Mouse (Mus musculus): Measurements from ENCODE around the gene Phka2. TPM values are rescaled to one million over a fixed set of nuclear protein-coding genes. Genes with fewer than 3 reads are reported as not detected.

Phka2 gene
- polyA plus RNA-seq, 1 experiment from 2014 or later: 16.3 TPM

DNA sequence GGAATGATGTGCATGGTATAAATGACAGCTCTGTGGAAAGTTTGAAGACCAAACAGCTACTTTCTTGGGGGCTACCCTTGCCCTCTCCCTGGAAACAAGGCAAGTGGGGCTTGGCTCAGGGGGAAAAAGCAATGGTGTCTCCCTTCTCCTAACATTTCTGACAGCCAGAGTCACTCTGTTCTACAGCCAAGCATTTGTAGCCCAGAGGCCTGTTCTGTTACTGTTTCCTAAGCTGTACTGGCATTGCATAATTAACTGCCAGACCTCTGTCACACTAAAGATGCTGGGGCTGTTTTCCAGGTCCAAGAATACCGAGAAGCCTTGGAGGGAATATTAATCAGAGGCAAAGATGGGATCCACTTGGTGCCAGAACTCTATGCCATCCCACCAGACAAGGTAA is 46.9 kb downstream of the Phka2 start:
- 68% methylated on average over 1 of the region's 1 CpGs for WGBS
- no peak overlapping the region for H3K27ac ChIP-seq
- H3K36me3 ChIP-seq: peaks cover 10% of the 10 kb centered on the region; the same call in 1 of the 2 replicates
- no peak overlapping the region for H3K4me3 ChIP-seq
- H3K4me1 ChIP-seq: no peaks in the 10 kb centered on the region
- no peaks in the 10 kb centered on the region for H3K27me3 ChIP-seq (ENCODE audit: insufficient read depth, poor library complexity, severe bottlenecking)
- H3K9me3 ChIP-seq: no peaks in the 10 kb centered on the region
- DNase-seq (ENCODE audit: low spot score): no peak

DNA sequence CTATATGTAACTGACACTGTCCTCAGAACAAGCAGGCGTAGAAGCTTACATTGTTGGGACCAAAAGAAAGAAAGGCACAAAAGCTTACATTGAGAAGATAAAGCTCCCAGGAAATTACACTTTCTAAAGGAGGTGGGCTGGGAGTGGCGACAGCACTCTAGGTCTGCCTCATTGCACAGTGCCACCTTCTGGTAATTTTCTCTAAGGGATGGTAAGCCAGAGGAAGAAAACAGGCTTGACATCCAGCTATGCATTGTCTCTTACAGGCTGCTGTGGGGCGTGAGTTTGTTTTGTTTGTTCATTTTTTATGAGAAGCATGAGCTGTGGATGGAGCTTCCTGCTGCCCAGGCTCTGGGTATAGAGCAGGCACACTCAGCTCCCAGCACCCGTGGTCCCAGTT is 50.1 kb downstream of the Phka2 start:
- H3K4me3 ChIP-seq: no peak overlapping the region
- WGBS: 56% methylated on average over 4 of the region's 4 CpGs
- H3K4me1 ChIP-seq: no peaks in the 10 kb centered on the region
- no peaks in the 10 kb centered on the region for H3K9me3 ChIP-seq
- H3K27me3 ChIP-seq (ENCODE audit: insufficient read depth, poor library complexity, severe bottlenecking): no peaks in the 10 kb centered on the region; the same call in 1 of the 2 replicates
- DNase-seq (ENCODE audit: low spot score): no peak
- H3K36me3 ChIP-seq: peaks cover 9% of the 10 kb centered on the region; the same call in 1 of the 2 replicates
- no peak overlapping the region for H3K27ac ChIP-seq

DNA sequence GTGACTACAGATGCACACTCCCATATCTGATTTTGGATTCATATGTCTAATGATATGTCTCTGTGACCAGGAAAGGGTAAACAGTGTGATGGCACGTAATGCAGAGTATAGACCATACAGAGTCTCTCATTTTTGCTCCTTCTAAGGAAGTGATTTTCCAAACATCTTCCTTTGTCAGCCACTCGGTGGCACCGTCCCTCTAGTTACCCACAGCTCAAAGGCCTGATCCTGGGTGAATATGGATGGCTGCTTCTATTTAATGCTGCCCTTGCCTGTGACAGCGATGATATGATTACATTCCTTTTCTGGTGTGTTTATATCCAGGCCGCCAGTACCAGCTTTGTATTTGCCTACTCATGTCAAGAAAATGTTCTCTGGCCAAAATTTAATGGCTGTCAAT is 81.6 kb downstream of the Phka2 start:
- 69% methylated on average over 5 of the region's 5 CpGs for WGBS

DNA sequence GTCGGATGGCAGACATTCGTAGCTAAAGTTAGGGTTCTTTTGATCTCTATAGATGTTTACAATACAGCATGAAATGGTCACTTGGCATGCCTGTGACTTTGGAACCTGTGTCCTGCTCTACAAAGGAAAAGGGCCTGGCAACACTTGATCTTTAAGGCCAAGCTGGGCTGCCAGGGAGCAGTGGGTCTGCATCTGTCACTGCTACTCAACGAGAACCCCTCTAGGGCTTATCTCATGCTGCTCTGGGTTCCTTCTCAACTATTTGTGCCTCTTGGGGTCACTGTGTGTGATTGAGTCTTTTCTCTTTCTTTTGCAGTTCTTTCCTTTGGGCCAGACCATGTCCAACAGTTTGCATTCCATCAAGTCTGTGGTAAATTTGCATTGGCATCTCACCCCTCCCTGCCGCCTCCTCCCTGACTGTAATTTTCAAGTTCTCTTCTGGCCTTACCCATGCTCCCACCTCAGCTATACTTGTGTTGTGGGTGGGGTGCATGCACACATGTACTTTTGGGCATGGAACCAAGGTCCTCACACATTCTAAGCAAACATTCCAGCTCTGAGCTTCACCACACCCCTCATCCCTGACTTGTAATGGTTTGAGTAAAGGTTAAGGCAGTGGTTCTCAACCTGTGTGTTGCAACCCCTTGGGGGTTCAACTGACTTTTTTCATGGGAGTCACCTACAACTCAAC is 82.3 kb downstream of the Phka2 start:
- Histone ChIP-seq H3K4me1 (peaks cover 5% of the 10 kb centered on the region; the same call in 1 of the 2 replicates), H3K4me3 (no peak overlapping the region), H3K9me3 (no peaks in the 10 kb centered on the region), H3K27me3 (ENCODE audit: insufficient read depth, poor library complexity, severe bottlenecking) (peaks cover 7% of the 10 kb centered on the region; the same call in 1 of the 2 replicates), H3K36me3 (peaks cover 12% of the 10 kb centered on the region; the same call in 1 of the 2 replicates), H3K27ac (no peak overlapping the region)
- DNase-seq (ENCODE audit: low spot score): no peak
- WGBS: 86% methylated on average over 4 of the region's 4 CpGs

More for the DNA sequence above, 81.6 kb downstream of the Phka2 start:
- Histone ChIP-seq H3K9me3 (no peaks in the 10 kb centered on the region), H3K27ac (no peak overlapping the region), H3K27me3 (ENCODE audit: insufficient read depth, poor library complexity, severe bottlenecking) (peaks cover 7% of the 10 kb centered on the region; the same call in 1 of the 2 replicates), H3K4me1 (peaks cover 5% of the 10 kb centered on the region; the same call in 1 of the 2 replicates), H3K4me3 (no peak overlapping the region), H3K36me3 (peaks cover 12% of the 10 kb centered on the region; the same call in 1 of the 2 replicates)
- no peak for DNase-seq (ENCODE audit: low spot score)

DNA sequence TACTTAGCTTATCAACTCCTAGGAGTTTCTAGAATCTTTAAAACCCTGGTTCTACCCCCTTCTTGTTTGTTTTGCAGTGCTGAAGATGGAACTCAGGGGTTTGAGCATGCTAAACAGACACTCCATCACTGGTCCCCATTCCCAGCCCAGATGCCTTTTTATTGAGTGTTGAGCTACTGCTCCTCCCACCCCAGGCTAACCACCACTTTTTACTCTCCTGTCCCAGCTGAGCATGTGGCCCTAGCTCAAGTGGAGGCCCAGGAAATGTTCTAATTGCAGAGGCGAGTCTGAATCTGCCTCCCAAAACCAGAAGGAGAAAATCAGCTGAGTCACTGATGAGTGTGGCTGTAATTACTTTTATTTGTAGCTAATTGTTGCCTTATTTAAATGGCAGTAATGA is 83.1 kb downstream of the Phka2 start:
- Histone ChIP-seq H3K27ac (no peak overlapping the region), H3K36me3 (peaks cover 15% of the 10 kb centered on the region; the same call in 1 of the 2 replicates), H3K27me3 (ENCODE audit: insufficient read depth, poor library complexity, severe bottlenecking) (peaks cover 7% of the 10 kb centered on the region; the same call in 1 of the 2 replicates), H3K4me1 (peaks cover 5% of the 10 kb centered on the region; the same call in 1 of the 2 replicates), H3K4me3 (no peak overlapping the region), H3K9me3 (no peaks in the 10 kb centered on the region)
- no peak for DNase-seq (ENCODE audit: low spot score)
- WGBS: 50% methylated on average over 1 of the region's 1 CpGs

DNA sequence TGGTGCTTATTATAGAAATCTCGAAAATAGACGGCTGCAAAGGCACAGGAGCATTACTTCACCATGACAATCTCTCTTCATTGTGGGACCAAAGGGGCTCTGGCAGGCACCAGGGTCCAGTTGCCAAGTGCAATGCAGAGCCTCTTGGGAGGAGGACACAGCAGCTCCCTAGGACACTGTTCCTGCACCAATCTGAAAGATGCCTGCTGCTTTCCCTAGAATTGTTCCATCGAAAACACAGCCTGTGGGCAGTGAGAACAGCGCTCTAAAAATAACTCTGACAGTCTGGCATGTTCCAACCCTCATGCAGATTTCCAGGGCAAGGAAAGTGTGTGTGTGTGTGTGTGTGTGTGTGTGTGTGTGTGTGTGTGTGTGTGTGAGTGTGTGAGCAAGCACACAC is 86.6 kb downstream of the Phka2 start:
- Histone ChIP-seq H3K27ac (no peak overlapping the region), H3K27me3 (ENCODE audit: insufficient read depth, poor library complexity, severe bottlenecking) (peaks cover 4% of the 10 kb centered on the region; the same call in 1 of the 2 replicates), H3K36me3 (peaks cover 15% of the 10 kb centered on the region; the same call in 1 of the 2 replicates), H3K4me1 (peaks cover 5% of the 10 kb centered on the region; the same call in 1 of the 2 replicates), H3K4me3 (no peak overlapping the region), H3K9me3 (no peaks in the 10 kb centered on the region)
- 66% methylated on average over 4 of the region's 4 CpGs for WGBS
- no peak for DNase-seq (ENCODE audit: low spot score)

DNA sequence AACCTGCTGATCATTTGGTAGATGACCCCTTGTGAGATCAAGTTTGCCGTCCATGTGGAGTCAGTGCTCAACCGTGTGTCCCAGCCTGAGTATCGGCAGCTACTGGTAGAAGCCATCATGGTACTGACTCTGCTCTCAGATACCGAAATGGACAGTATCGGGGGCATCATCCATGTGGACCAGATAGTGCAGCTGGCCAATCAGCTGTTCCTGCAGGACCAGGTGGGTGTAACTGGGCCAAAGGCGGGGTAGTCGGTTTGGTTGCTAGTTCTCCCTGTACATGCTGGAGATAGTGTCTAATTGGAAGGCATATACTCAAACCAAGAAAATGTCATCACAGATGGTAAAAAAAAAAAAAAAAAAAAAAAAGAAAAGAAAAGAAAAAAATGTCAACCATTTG is 88.2 kb downstream of the Phka2 start:
- DNase-seq (ENCODE audit: low spot score): no peak
- no peak overlapping the region for H3K4me3 ChIP-seq
- no peak overlapping the region for H3K27ac ChIP-seq
- H3K36me3 ChIP-seq: peaks cover 12% of the 10 kb centered on the region; the same call in 1 of the 2 replicates
- H3K9me3 ChIP-seq: no peaks in the 10 kb centered on the region
- H3K27me3 ChIP-seq (ENCODE audit: insufficient read depth, poor library complexity, severe bottlenecking): peaks cover 4% of the 10 kb centered on the region; the same call in 1 of the 2 replicates
- WGBS: 94% methylated on average over 7 of the region's 7 CpGs
- peaks cover 5% of the 10 kb centered on the region; the same call in 1 of the 2 replicates for H3K4me1 ChIP-seq

DNA sequence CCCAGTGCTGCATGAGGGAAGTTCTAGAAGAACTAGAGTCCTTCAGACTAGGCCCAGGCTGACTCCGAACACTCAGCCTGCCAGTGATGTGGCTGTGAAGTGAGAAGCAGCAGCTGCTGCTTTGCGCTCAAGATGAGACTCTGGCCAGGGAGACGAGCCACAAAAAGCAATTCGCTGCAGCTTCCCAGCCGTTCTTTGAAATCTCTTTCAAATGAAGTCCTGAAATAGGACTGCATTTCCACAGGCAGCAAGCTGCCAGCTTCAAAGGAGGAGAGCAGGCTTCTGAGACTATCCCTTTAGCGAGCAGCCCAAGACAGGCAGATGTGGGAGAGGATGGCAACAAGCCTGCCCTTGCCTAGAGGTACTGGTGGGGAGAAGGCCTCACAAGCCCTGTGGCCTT is 91.0 kb downstream of the Phka2 start:
- Histone ChIP-seq H3K27me3 (ENCODE audit: insufficient read depth, poor library complexity, severe bottlenecking) (peaks cover under 1% of the 10 kb centered on the region; the same call in 1 of the 2 replicates), H3K4me1 (peaks cover 2% of the 10 kb centered on the region; the same call in 1 of the 2 replicates), H3K36me3 (peaks cover 8% of the 10 kb centered on the region; the same call in 1 of the 2 replicates), H3K9me3 (no peaks in the 10 kb centered on the region), H3K4me3 (no peak overlapping the region), H3K27ac (no peak overlapping the region)
- 82% methylated on average over 6 of the region's 6 CpGs for WGBS
- DNase-seq (ENCODE audit: low spot score): no peak

DNA sequence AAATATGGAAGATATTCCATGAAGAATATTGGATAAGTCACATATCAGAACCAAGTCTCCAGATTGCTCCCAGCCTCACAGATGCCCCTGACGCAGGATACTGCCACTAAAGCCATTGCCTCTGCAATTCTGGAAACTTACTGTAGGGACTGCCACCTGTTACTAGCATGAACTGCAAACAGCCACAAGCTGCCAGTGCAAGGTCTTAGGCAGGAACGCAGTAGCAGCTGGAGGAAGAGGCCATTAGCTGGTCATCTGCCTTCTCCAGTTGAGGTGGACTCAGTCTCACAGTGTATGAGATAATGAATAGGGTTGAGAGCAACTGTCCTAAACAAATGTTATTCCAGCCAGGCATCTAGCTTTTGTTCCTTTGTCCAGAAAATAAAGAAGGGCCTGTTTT is 96.1 kb downstream of the Phka2 start:
- DNase-seq (ENCODE audit: low spot score): no peak
- Histone ChIP-seq H3K4me1 (peaks cover 17% of the 10 kb centered on the region), H3K4me3 (no peak overlapping the region), H3K27me3 (ENCODE audit: insufficient read depth, poor library complexity, severe bottlenecking) (peaks cover 14% of the 10 kb centered on the region), H3K27ac (peak overlapping the region; percentile 59; the same call in 1 of the 2 replicates), H3K9me3 (no peaks in the 10 kb centered on the region), H3K36me3 (no peaks in the 10 kb centered on the region)
- WGBS: 73% methylated on average over 2 of the region's 2 CpGs

DNA sequence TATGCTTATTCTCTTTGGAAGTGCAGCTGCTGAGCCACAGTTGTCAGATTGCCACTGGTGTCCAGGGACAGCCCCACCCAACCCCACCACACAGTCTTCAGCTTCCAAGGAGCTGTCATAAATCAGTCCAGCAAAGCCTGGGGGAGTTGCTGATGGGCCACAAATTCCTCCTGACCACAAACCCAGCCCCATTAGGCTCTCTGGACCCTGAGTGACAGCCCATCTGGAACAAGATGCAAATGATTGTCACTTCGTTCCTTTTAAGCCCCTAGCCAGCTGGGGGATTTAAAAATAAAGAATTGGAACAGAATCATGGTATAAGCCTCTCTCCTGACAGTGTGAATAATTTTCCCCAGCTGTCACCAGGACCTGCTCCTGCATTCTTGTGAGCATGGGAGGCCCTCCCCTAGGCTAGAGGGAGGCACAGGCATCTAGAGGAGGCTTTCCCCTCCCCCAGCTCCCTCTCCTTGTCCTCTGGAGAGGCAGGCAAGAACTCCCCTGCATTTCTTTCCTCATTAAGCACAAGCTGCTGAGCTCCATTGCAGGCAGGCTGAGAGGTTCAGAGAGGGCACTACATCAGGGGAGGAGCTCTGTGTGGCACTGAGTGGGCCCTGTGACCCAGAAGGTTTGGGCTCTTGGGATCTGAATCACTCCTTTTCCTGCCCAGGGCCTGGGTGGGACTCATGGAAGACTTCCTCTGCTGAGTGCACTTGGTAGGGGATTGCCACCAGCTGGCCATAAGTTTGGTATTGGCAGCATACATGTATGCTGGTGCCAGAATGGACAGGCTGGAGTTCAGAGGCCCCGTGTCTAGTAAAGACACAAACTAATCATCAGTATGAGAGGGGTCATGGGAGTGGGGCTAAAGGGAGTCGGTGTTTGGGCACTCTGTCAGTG is 96.8 kb downstream of the Phka2 start:
- Histone ChIP-seq H3K9me3 (no peaks in the 10 kb centered on the region), H3K27ac (peak overlapping the region; percentile 69), H3K4me1 (peaks cover 18% of the 10 kb centered on the region), H3K36me3 (no peaks in the 10 kb centered on the region), H3K4me3 (no peak overlapping the region), H3K27me3 (ENCODE audit: insufficient read depth, poor library complexity, severe bottlenecking) (peaks cover 15% of the 10 kb centered on the region)
- WGBS: 41% methylated on average over 3 of the region's 3 CpGs
- no peak for DNase-seq (ENCODE audit: low spot score)

DNA sequence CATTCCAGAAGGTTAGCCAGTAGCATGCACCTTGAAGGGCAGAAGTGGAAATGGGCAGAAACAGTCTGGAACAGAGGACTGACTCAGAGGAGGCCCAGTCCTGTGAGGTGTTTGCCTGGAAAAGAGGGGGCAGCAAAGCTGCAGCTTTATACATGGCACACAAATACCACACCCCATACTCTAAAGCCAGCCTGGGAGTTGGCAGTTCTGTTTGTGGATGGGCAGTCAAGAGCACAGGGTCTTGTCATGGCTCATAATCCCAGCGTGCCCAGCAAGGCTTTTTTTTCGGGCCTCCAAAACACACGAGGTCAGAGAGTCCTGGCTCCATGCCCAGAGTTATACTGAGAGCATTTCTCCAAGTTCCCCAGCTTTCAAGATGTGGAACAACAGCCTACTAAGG is 99.1 kb downstream of the Phka2 start:
- Histone ChIP-seq H3K4me3 (no peak overlapping the region), H3K27me3 (ENCODE audit: insufficient read depth, poor library complexity, severe bottlenecking) (peaks cover 22% of the 10 kb centered on the region), H3K36me3 (no peaks in the 10 kb centered on the region), H3K27ac (no peak overlapping the region), H3K4me1 (peaks cover 26% of the 10 kb centered on the region), H3K9me3 (no peaks in the 10 kb centered on the region)
- DNase-seq (ENCODE audit: low spot score): no peak
- WGBS: 49% methylated on average over 3 of the region's 3 CpGs

DNA sequence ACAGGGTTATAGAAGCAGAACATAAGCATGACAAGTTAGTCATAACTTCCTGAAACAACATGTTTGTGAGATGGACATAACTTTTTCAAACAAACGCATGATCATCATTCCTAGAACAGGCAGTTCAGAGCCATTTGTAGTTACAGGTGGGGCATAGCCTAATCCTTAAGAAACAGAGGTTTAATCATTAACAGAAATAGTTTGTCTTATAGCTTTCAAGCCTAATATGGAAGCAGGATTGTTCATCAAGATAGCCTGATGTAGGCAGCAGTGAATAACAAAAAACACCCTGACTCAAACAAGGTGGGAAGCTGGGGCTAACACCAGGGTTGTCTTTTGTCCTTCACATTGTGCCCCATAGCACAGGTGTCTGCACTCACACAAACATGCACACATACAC is 100.8 kb downstream of the Phka2 start:
- DNase-seq (ENCODE audit: low spot score): no peak
- Histone ChIP-seq H3K36me3 (no peaks in the 10 kb centered on the region), H3K27me3 (ENCODE audit: insufficient read depth, poor library complexity, severe bottlenecking) (peaks cover 22% of the 10 kb centered on the region), H3K9me3 (no peaks in the 10 kb centered on the region), H3K4me1 (peaks cover 26% of the 10 kb centered on the region), H3K27ac (no peak overlapping the region), H3K4me3 (no peak overlapping the region)
- WGBS: 80% methylated on average over 1 of the region's 1 CpGs

DNA sequence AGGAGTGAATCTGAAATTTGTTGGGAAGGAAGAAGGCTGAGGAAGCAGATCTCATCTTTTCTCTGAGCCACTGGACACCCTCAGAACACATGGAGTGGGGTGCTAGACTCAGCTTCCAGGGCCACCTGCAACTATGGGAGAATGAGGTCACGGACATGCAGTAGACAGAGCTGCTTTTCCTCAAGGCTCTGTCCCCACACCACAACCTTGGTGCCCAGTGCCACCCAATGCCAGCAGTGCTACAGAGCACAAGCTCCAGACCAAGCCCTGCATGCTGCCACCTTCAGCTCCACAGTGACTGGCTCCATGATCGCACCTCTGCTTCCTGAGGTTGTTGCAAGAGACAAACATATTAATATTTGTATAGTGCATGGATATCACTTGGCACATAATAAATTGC is 101.3 kb downstream of the Phka2 start:
- Histone ChIP-seq H3K36me3 (no peaks in the 10 kb centered on the region), H3K27me3 (ENCODE audit: insufficient read depth, poor library complexity, severe bottlenecking) (peaks cover 18% of the 10 kb centered on the region), H3K4me3 (no peak overlapping the region), H3K4me1 (peaks cover 22% of the 10 kb centered on the region), H3K27ac (no peak overlapping the region), H3K9me3 (no peaks in the 10 kb centered on the region)
- WGBS: 85% methylated on average over 2 of the region's 2 CpGs
- DNase-seq (ENCODE audit: low spot score): no peak

Data from heart, embryonic 10.5 days (tissue).